Mouse (Mus musculus) C2C12 (cell line): ENCODE measurements around the gene Kdm6b. TPM values are rescaled to one million over a fixed set of nuclear protein-coding genes. Genes with fewer than 3 reads are reported as not detected.
A peak's percentile ranks its signal among the peaks of the same experiment; 100 is the strongest.

Experiments
- H3K27me3 ChIP-seq: one replicate; pipeline ENCODE4 v1.6.1; 2011; ENCODE audit not compliant: control insufficient read depth, insufficient read depth, insufficient read length
- H3K36me3 ChIP-seq: one replicate; pipeline ENCODE4 v1.6.1; 2011; ENCODE audit not compliant: control insufficient read depth, insufficient read depth
- H3K4me3 ChIP-seq: one replicate; pipeline ENCODE4 v1.5.1; 2011; ENCODE audit warnings: mild to moderate bottlenecking, control low read depth; ENCODE audit not compliant: poor library complexity, insufficient read depth, severe bottlenecking
- H3K79me2 ChIP-seq: one replicate; pipeline ENCODE4 v1.6.1; 2011; ENCODE audit not compliant: control insufficient read depth, insufficient read depth
- H3K79me3 ChIP-seq: one replicate; pipeline ENCODE4 v1.6.1; 2011; ENCODE audit warnings: low read depth, control low read depth
- H3ac ChIP-seq: one replicate; pipeline ENCODE3; 2011; ENCODE audit warnings: low read depth; ENCODE audit not compliant: control insufficient read depth, insufficient read length
- CEBPB ChIP-seq: IDR thresholded peaks from one replicate; pipeline ENCODE4 v1.6.1; 2011; ENCODE audit warnings: low read depth, mild to moderate bottlenecking, control low read depth, moderate library complexity
- CTCF ChIP-seq: IDR thresholded peaks from one replicate; pipeline ENCODE4 v1.5.1; 2011; ENCODE audit not compliant: control insufficient read depth, insufficient read depth, insufficient read length
- FOSL1 ChIP-seq: IDR thresholded peaks from one replicate; pipeline ENCODE4 v1.8.0; 2011; ENCODE audit warnings: mild to moderate bottlenecking, low read length; ENCODE audit not compliant: poor library complexity, insufficient read depth, severe bottlenecking
- MAX ChIP-seq: IDR thresholded peaks from one replicate; pipeline ENCODE4 v1.6.1; 2011; ENCODE audit warnings: mild to moderate bottlenecking, control low read depth
- MYOD1 ChIP-seq: IDR thresholded peaks from one replicate; pipeline ENCODE4 v1.6.1; 2011; ENCODE audit warnings: low read depth; ENCODE audit not compliant: control insufficient read depth, insufficient read length
- MYOG ChIP-seq: IDR thresholded peaks from one replicate; pipeline ENCODE4 v1.6.1; 2011; ENCODE audit not compliant: control insufficient read depth, insufficient read length; ENCODE audit errors: extremely low read depth
- USF1 ChIP-seq: IDR thresholded peaks from one replicate; pipeline ENCODE4 v1.6.1; 2011; ENCODE audit warnings: low read depth, mild to moderate bottlenecking, control low read depth, moderate library complexity
- polyA plus RNA-seq: library from polyadenylated mRNA; unstranded; fragments of >200 nt; fragmentation: generic; extraction: Trizol; gene quantifications from one replicate; pipeline ENCODE4 v1.2.1, GENCODE M21; 2012; ENCODE audit warnings: missing spikeins

Gene Kdm6b
- polyA plus RNA-seq, 1 experiment = 9.0 TPM

DNA sequence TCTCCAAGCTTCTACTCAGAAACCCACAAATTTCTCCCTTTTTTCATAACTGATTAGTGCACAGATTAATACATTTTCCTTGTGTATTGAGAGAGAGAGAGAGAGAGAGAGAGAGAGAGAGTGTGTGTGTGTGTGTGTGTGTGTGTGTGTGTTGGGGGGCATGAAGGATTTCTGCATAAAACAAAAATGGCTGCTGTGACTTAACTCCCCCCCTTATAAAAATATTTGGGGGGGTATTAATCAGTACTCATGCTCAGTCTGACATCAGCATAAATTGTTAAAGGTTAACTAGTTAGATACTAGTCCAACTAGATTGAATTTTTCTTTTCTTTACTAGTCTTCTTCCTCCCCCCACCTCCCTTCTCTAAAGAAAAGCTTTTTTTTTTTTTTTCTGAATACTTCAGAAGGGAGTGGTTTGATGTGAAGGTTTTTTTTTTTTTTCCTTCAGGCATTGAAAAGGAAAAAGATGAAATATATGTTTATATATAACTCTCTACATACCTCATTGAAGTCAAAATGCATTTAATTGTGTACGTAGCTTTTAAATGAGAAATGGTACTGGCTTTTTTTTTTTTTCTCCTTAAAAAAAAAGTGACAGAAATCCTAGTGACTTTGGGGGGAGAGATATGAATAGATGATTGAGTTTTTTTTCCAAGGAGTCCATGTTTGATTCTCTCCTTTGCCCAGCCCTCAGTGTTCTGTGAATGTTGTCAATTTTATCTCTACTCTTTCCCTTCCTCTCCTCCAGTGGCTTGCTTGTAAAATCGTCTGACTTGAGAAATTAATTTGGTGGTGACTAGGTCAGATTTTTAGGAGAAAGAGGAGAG lies 43.3 kb downstream of the Kdm6b start:
- Histone ChIP-seq H3ac (no peak overlapping the region), H3K36me3 (no peaks in the 10 kb centered on the region), H3K27me3 (no peaks in the 10 kb centered on the region), H3K79me3 (peaks cover 7% of the 10 kb centered on the region), H3K79me2 (peaks cover 23% of the 10 kb centered on the region), H3K4me3 (peak overlapping the region; percentile 64)
- no peak for TF ChIP-seq MYOG
- no peak for TF ChIP-seq CTCF
- no peak for TF ChIP-seq MAX
- TF ChIP-seq USF1 = no peak
- no peak for TF ChIP-seq MYOD1
- TF ChIP-seq CEBPB = no peak
- TF ChIP-seq FOSL1 = no peak

GRCm38 (mm10) chr11:69369215-69369989 lies 44.1 kb downstream of the Kdm6b start, which contains the start of gene Chd3:
Gene Chd3, minus strand, starts transcription at chr11:69369406.
- no peaks in the 10 kb centered on the region for H3K36me3 ChIP-seq
- H3ac ChIP-seq = peak within 1 kb of the TSS; percentile 64
- peak within 1 kb of the TSS; percentile 64 for H3K4me3 ChIP-seq
- no peak for TF ChIP-seq FOSL1
- TF ChIP-seq CTCF = no peak
- TF ChIP-seq MAX = no peak
- TF ChIP-seq MYOD1 = no peak
- TF ChIP-seq MYOG = no peak
- TF ChIP-seq USF1 = no peak
- no peak for TF ChIP-seq CEBPB
- no peaks in the 10 kb centered on the region for H3K27me3 ChIP-seq
- H3K79me3 ChIP-seq = peaks cover 9% of the 10 kb centered on the region
- peaks cover 31% of the 10 kb centered on the region for H3K79me2 ChIP-seq

GRCm38 (mm10) chr11:69368356-69369214 lies 44.9 kb downstream of the Kdm6b start:
- Histone ChIP-seq H3K4me3 (peak overlapping the region; percentile 64), H3K27me3 (no peaks in the 10 kb centered on the region), H3K36me3 (peaks cover 6% of the 10 kb centered on the region), H3K79me3 (peaks cover 11% of the 10 kb centered on the region), H3ac (peak overlapping the region; percentile 64), H3K79me2 (peaks cover 38% of the 10 kb centered on the region)
- TF ChIP-seq MYOD1 = peak; percentile 74
- no peak for TF ChIP-seq MYOG

DNA sequence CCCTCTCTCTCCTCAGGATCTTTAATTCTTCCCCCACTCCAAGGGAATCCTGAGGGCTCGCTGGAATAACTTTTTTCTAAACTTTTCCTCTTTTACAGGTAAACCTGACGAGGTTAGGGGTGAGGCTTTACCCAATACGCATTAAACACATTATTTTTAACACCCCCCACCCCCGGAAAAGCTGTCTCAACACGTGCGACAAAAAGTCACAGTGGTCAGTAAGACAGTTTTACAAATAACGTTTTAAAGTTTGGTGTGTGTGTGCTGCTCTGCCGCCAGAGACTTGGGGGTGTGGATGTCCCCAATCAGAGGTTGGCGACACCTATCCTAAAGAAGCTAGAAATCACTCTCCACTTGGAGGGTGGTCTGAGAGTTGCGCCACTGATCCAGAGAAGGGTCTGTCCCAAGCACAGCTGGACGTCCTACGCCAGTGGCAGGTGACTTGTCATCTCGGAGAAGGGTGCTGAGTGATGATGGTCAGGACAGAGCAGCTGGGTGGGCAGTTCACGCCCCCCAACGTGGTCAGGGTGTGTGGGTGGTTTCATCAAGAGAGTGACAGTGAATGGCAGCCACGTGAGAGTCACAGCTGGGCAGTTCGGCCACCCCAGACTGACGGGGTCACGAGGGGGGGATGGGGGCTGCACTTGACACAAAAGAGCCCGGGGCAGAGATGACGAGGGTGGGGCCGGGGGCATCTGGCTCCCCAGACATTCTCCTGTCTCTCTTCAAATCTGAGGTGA lies 45.7 kb downstream of the Kdm6b start:
- peak overlapping the region; percentile 64 for H3K4me3 ChIP-seq
- peak; percentile 61 for TF ChIP-seq MAX
- TF ChIP-seq MYOD1 = peak; percentile 88
- TF ChIP-seq CEBPB = no peak
- no peak for TF ChIP-seq FOSL1
- peak; percentile 51 for TF ChIP-seq USF1
- peak overlapping the region; percentile 64 for H3ac ChIP-seq
- peaks cover 39% of the 10 kb centered on the region for H3K79me2 ChIP-seq
- no peaks in the 10 kb centered on the region for H3K27me3 ChIP-seq
- peaks cover 13% of the 10 kb centered on the region for H3K36me3 ChIP-seq
- H3K79me3 ChIP-seq = peaks cover 11% of the 10 kb centered on the region
